ENCODE assay signal across 9 mouse cellular contexts in the genomic region with DNA sequence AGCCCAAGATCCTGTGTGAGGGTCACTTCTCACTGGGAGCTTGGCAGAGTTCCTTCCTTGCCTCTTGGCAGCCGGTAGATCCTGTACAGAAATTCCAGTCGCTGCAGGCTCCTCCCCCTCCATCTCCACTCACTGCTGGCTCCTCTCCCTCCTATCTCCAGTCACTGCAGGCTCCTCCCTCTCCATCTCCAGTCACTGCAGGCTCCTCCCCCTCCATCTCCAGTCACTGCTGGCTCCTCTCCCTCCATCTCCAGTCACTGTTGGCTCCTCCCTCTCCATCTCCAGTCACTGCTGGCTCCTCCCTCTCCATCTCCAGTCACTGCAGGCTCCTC. TPM values are rescaled to one million over a fixed set of nuclear protein-coding genes. Genes with fewer than 3 reads are reported as not detected.
A peak's percentile ranks its signal among the peaks of the same experiment; 100 is the strongest.
DNase-seq lines count a peak whose midpoint lies in the region; ATAC-seq and TF ChIP-seq lines count a peak whose summit lies in the region.
"Had no signal": no experiment of that assay in that cellular context is flagged by ENCODE, and none has a peak within 500 bp of the region (broad histone marks: within the 10 kb centered on the region; RNA-seq: fewer than 3 reads in every experiment).

No protein-coding gene starts in this region.

- peaks cover 3% of the 10 kb centered on the region; the same call in 1 of the 2 replicates for H3K27me3 ChIP-seq in intestine, embryonic 15.5 days (replicated peaks)
- no peaks in the 10 kb centered on the region; the same call in 1 of the 2 replicates for H3K27me3 ChIP-seq in intestine, postnatal 0 days (replicated peaks; ENCODE audit: control insufficient read depth, insufficient read depth, low read length)

- H3K36me3 ChIP-seq in intestine, embryonic 15.5 days, result no peaks in the 10 kb centered on the region
- no peaks in the 10 kb centered on the region for H3K36me3 ChIP-seq in intestine, postnatal 0 days (ENCODE audit: control insufficient read depth, insufficient read depth)

- no peak overlapping the region for H3K4me3 ChIP-seq in intestine, embryonic 15.5 days (replicated peaks)
- H3K4me3 ChIP-seq in intestine, postnatal 0 days (ENCODE audit: low read depth, low read length), result no peak overlapping the region

- no peak overlapping the region for H3K27ac ChIP-seq in intestine, embryonic 15.5 days
- no peak overlapping the region for H3K27ac ChIP-seq in intestine, postnatal 0 days (ENCODE audit: low read depth, low read length)
- H3K27ac ChIP-seq: macrophage had no signal

- ATAC-seq in intestine, embryonic 15.5 days, result peak; percentile 49; the same call in 1 of the 2 replicates
- no peak for ATAC-seq in intestine, postnatal 0 days
- no peak for ATAC-seq in activated CD4-positive, CD25-positive, alpha-beta regulatory T cell, adult 4 months

- H3K4me1 ChIP-seq in intestine, embryonic 15.5 days (replicated peaks), result 0 out of 2 replicates have a peak, but pooled peaks cover 6% of the 10 kb centered on the region
- no peaks in the 10 kb centered on the region for H3K4me1 ChIP-seq in intestine, postnatal 0 days (replicated peaks; ENCODE audit: control insufficient read depth, insufficient read depth, low read length)

- no peak for TF ChIP-seq CTCF in intestine, postnatal 0 days (IDR thresholded peaks at IDR 0.05; ENCODE audit: low read depth)

- H3K9ac ChIP-seq in intestine, embryonic 15.5 days, result no peak overlapping the region
- H3K9ac ChIP-seq in intestine, postnatal 0 days (ENCODE audit: low read depth, low read length), result no peak overlapping the region

- peak; percentile 66 for DNase-seq in embryo, embryonic 11 days
- peak; percentile 18 for DNase-seq in kidney, adult 9 months
- peak; percentile 55 for DNase-seq in mesoderm, embryonic 11.5 days (ENCODE audit: low read depth, low spot score)
- no peak for DNase-seq in thymus, postnatal 25 days
- DNase-seq in thymus, postnatal 36 days, result no peak

- H3K4me2 ChIP-seq in intestine, embryonic 15.5 days (replicated peaks), result no peak overlapping the region
- no peak overlapping the region for H3K4me2 ChIP-seq in intestine, postnatal 0 days (replicated peaks; ENCODE audit: low read depth)

- no peaks in the 10 kb centered on the region for H3K9me3 ChIP-seq in intestine, embryonic 15.5 days
- H3K9me3 ChIP-seq in intestine, postnatal 0 days (ENCODE audit: control insufficient read depth), result no peaks in the 10 kb centered on the region

- 0% methylated on average over 2 of the region's 2 CpGs for WGBS in intestine, embryonic 15.5 days
- WGBS in intestine, postnatal 0 days, result 4% methylated on average over 2 of the region's 2 CpGs

RNA-seq across cellular contexts. Expression of gene Syt13, which starts 31.0 kb away (rescaled TPM):
- polyA plus RNA-seq in intestine, embryonic 15.5 days (2015; fragmentation: Nextera tagmentation; extraction: Ambion mirVana), result 6.4 and 6.6 TPM in 2 replicates
- polyA plus RNA-seq in intestine, postnatal 0 days (2015; fragmentation: Nextera tagmentation; extraction: Ambion mirVana), result 1.7 and 2.5 TPM in 2 replicates
- not detected for polyA plus RNA-seq in activated CD4-positive, CD25-positive, alpha-beta regulatory T cell, adult 4 months (2017; shearing (Covaris generic))

Comparison
In these comparisons a context has a peak if more than half of its experiments do, and no peak if none do; other contexts are left out.
1. DNase-seq: peak in embryo, embryonic 11 days (single experiment), kidney, adult 9 months (single experiment) and mesoderm, embryonic 11.5 days (single experiment); none in thymus, postnatal 25 days (single experiment) and thymus, postnatal 36 days (0 of 2).